Mouse (Mus musculus): Measurements from ENCODE around the gene Lrrc1. TPM values are rescaled to one million over a fixed set of nuclear protein-coding genes. Genes with fewer than 3 reads are reported as not detected.
A peak's percentile ranks its signal among the peaks of the same experiment; 100 is the strongest.

Lrrc1 gene
- polyA plus RNA-seq (2012; rRNA removed), result 9.3 and 12.8 TPM in 2 replicates

- Histone ChIP-seq H3K27ac (ENCODE audit: insufficient read depth, low read length) (no peak within 1 kb of the TSS), H3K4me3 (ENCODE audit: insufficient read depth, low read length) (peak within 1 kb of the TSS; percentile 76), H3K4me1 (ENCODE audit: control insufficient read depth, insufficient read depth, low read length) (peaks cover 3% of the 10 kb centered on the region; the same call in 1 of the 2 replicates)
- TF ChIP-seq CTCF (IDR thresholded peaks at IDR 0.05; ENCODE audit: extremely low read depth, insufficient read depth, low read length) (no peak), POLR2A (IDR thresholded peaks at IDR 0.05; ENCODE audit: extremely low read depth, insufficient read depth, low read length) (peak; percentile 43; the same call in 1 of the 2 replicates)
These were observed at the start of gene Lrrc1 for GRCm38 (mm10) chr9:77544354-77545067. Gene Lrrc1 (minus strand): TSS chr9:77544870.

- Histone ChIP-seq H3K4me3 (ENCODE audit: insufficient read depth, low read length) (no peak overlapping the region), H3K27ac (ENCODE audit: insufficient read depth, low read length) (no peak overlapping the region), H3K4me1 (ENCODE audit: control insufficient read depth, insufficient read depth, low read length) (no peaks in the 10 kb centered on the region)
- TF ChIP-seq POLR2A (IDR thresholded peaks at IDR 0.05; ENCODE audit: extremely low read depth, insufficient read depth, low read length) (no peak), CTCF (IDR thresholded peaks at IDR 0.05; ENCODE audit: extremely low read depth, insufficient read depth, low read length) (no peak)
These were observed 47.8 kb upstream of the Lrrc1 start for GRCm38 (mm10) chr9:77592423-77592822.

- Histone ChIP-seq H3K4me1 (ENCODE audit: control insufficient read depth, insufficient read depth, low read length) (no peaks in the 10 kb centered on the region), H3K4me3 (ENCODE audit: insufficient read depth, low read length) (no peak overlapping the region), H3K27ac (ENCODE audit: insufficient read depth, low read length) (no peak overlapping the region)
- no peak for TF ChIP-seq POLR2A (IDR thresholded peaks at IDR 0.05; ENCODE audit: extremely low read depth, insufficient read depth, low read length)
- no peak for TF ChIP-seq CTCF (IDR thresholded peaks at IDR 0.05; ENCODE audit: extremely low read depth, insufficient read depth, low read length)
These were observed 44.8 kb upstream of the Lrrc1 start for GRCm38 (mm10) chr9:77589496-77589895.

GRCm38 (mm10) chr9:77587616-77588015 lies 42.9 kb upstream of the Lrrc1 start:
- TF ChIP-seq POLR2A (IDR thresholded peaks at IDR 0.05; ENCODE audit: extremely low read depth, insufficient read depth, low read length), result no peak
- no peak for TF ChIP-seq CTCF (IDR thresholded peaks at IDR 0.05; ENCODE audit: extremely low read depth, insufficient read depth, low read length)
- no peak overlapping the region for H3K27ac ChIP-seq (ENCODE audit: insufficient read depth, low read length)
- no peaks in the 10 kb centered on the region for H3K4me1 ChIP-seq (ENCODE audit: control insufficient read depth, insufficient read depth, low read length)
- H3K4me3 ChIP-seq (ENCODE audit: insufficient read depth, low read length), result no peak overlapping the region

GRCm38 (mm10) chr9:77586806-77587591 lies 42.3 kb upstream of the Lrrc1 start:
- no peak overlapping the region for H3K4me3 ChIP-seq (ENCODE audit: insufficient read depth, low read length)
- TF ChIP-seq POLR2A (IDR thresholded peaks at IDR 0.05; ENCODE audit: extremely low read depth, insufficient read depth, low read length), result no peak
- TF ChIP-seq CTCF (IDR thresholded peaks at IDR 0.05; ENCODE audit: extremely low read depth, insufficient read depth, low read length), result no peak

GRCm38 (mm10) chr9:77584746-77585145 lies 40.1 kb upstream of the Lrrc1 start:
- Histone ChIP-seq H3K27ac (ENCODE audit: insufficient read depth, low read length) (no peak overlapping the region), H3K4me1 (ENCODE audit: control insufficient read depth, insufficient read depth, low read length) (no peaks in the 10 kb centered on the region), H3K4me3 (ENCODE audit: insufficient read depth, low read length) (no peak overlapping the region)
- no peak for TF ChIP-seq POLR2A (IDR thresholded peaks at IDR 0.05; ENCODE audit: extremely low read depth, insufficient read depth, low read length)
- TF ChIP-seq CTCF (IDR thresholded peaks at IDR 0.05; ENCODE audit: extremely low read depth, insufficient read depth, low read length), result no peak

More at GRCm38 (mm10) chr9:77586806-77587591, 42.3 kb upstream of the Lrrc1 start:
- no peaks in the 10 kb centered on the region for H3K4me1 ChIP-seq (ENCODE audit: control insufficient read depth, insufficient read depth, low read length)
- H3K27ac ChIP-seq (ENCODE audit: insufficient read depth, low read length), result no peak overlapping the region

- H3K27ac ChIP-seq (ENCODE audit: insufficient read depth, low read length), result no peak overlapping the region
- H3K4me3 ChIP-seq (ENCODE audit: insufficient read depth, low read length), result no peak overlapping the region
- TF ChIP-seq CTCF (IDR thresholded peaks at IDR 0.05; ENCODE audit: extremely low read depth, insufficient read depth, low read length) (no peak), POLR2A (IDR thresholded peaks at IDR 0.05; ENCODE audit: extremely low read depth, insufficient read depth, low read length) (no peak)
- no peaks in the 10 kb centered on the region for H3K4me1 ChIP-seq (ENCODE audit: control insufficient read depth, insufficient read depth, low read length)
These were observed 38.6 kb upstream of the Lrrc1 start for GRCm38 (mm10) chr9:77583302-77583701.

GRCm38 (mm10) chr9:77579827-77580226 lies 35.2 kb upstream of the Lrrc1 start:
- H3K4me3 ChIP-seq (ENCODE audit: insufficient read depth, low read length), result no peak overlapping the region
- no peaks in the 10 kb centered on the region for H3K4me1 ChIP-seq (ENCODE audit: control insufficient read depth, insufficient read depth, low read length)

GRCm38 (mm10) chr9:77577931-77578330 lies 33.3 kb upstream of the Lrrc1 start:
- Histone ChIP-seq H3K27ac (ENCODE audit: insufficient read depth, low read length) (no peak overlapping the region), H3K4me3 (ENCODE audit: insufficient read depth, low read length) (no peak overlapping the region), H3K4me1 (ENCODE audit: control insufficient read depth, insufficient read depth, low read length) (no peaks in the 10 kb centered on the region)
- no peak for TF ChIP-seq CTCF (IDR thresholded peaks at IDR 0.05; ENCODE audit: extremely low read depth, insufficient read depth, low read length)
- TF ChIP-seq POLR2A (IDR thresholded peaks at IDR 0.05; ENCODE audit: extremely low read depth, insufficient read depth, low read length), result no peak

More at GRCm38 (mm10) chr9:77579827-77580226, 35.2 kb upstream of the Lrrc1 start:
- no peak overlapping the region for H3K27ac ChIP-seq (ENCODE audit: insufficient read depth, low read length)
- TF ChIP-seq CTCF (IDR thresholded peaks at IDR 0.05; ENCODE audit: extremely low read depth, insufficient read depth, low read length) (no peak), POLR2A (IDR thresholded peaks at IDR 0.05; ENCODE audit: extremely low read depth, insufficient read depth, low read length) (no peak)
